Mouse (Mus musculus): ENCODE measurements around the gene B830017H08Rik.

Gene B830017H08Rik

GRCm38 (mm10) chr16:17809125-17809524, 23.8 kb upstream of the B830017H08Rik start:
- peak; percentile 90 for DNase-seq (ENCODE audit: extremely low read depth, insufficient read length, low spot score)

GRCm38 (mm10) chr16:17809711-17810110, 23.2 kb upstream of the B830017H08Rik start:
- DNase-seq (ENCODE audit: extremely low read depth, insufficient read length, low spot score), result peak; percentile 92

- no peak for DNase-seq (ENCODE audit: extremely low read depth, insufficient read length, low spot score)
Observed at GRCm38 (mm10) chr16:17812120-17812519, 20.8 kb upstream of the B830017H08Rik start.

GRCm38 (mm10) chr16:17813173-17813572, 19.7 kb upstream of the B830017H08Rik start:
- no peak for DNase-seq (ENCODE audit: extremely low read depth, insufficient read length, low spot score)

GRCm38 (mm10) chr16:17815411-17816402, 17.2 kb upstream of the B830017H08Rik start:
- peak; percentile 71 for DNase-seq (ENCODE audit: extremely low read depth, insufficient read length, low spot score)

GRCm38 (mm10) chr16:17816528-17816927, 16.4 kb upstream of the B830017H08Rik start:
- DNase-seq (ENCODE audit: extremely low read depth, insufficient read length, low spot score), result no peak

GRCm38 (mm10) chr16:17826500-17826899, 6.4 kb upstream of the B830017H08Rik start:
- DNase-seq (ENCODE audit: extremely low read depth, insufficient read length, low spot score), result no peak

GRCm38 (mm10) chr16:17828229-17828628, 4.7 kb upstream of the B830017H08Rik start:
- no peak for DNase-seq (ENCODE audit: extremely low read depth, insufficient read length, low spot score)

GRCm38 (mm10) chr16:17828867-17829266, 4.1 kb upstream of the B830017H08Rik start:
- DNase-seq (ENCODE audit: extremely low read depth, insufficient read length, low spot score), result no peak

GRCm38 (mm10) chr16:17830385-17831178, 2.3 kb upstream of the B830017H08Rik start:
- DNase-seq (ENCODE audit: extremely low read depth, insufficient read length, low spot score), result no peak

GRCm38 (mm10) chr16:17831781-17832180, 1.1 kb upstream of the B830017H08Rik start:
- DNase-seq (ENCODE audit: extremely low read depth, insufficient read length, low spot score), result no peak

- DNase-seq (ENCODE audit: extremely low read depth, insufficient read length, low spot score), result no peak
Observed at GRCm38 (mm10) chr16:17833321-17833680, 380 bp downstream of the B830017H08Rik start.

GRCm38 (mm10) chr16:17833681-17834399, 919 bp downstream of the B830017H08Rik start:
- DNase-seq (ENCODE audit: extremely low read depth, insufficient read length, low spot score), result no peak

GRCm38 (mm10) chr16:17834543-17834942, 1.6 kb downstream of the B830017H08Rik start:
- DNase-seq (ENCODE audit: extremely low read depth, insufficient read length, low spot score), result no peak

- no peak for DNase-seq (ENCODE audit: extremely low read depth, insufficient read length, low spot score)
Observed at GRCm38 (mm10) chr16:17835481-17835880, 2.6 kb downstream of the B830017H08Rik start.

- DNase-seq (ENCODE audit: extremely low read depth, insufficient read length, low spot score), result no peak
Observed at GRCm38 (mm10) chr16:17838051-17838450, 5.1 kb downstream of the B830017H08Rik start, which contains the start of gene Car15. Car15 (minus strand) TSS chr16:17838364.

- DNase-seq (ENCODE audit: extremely low read depth, insufficient read length, low spot score), result no peak
Observed at GRCm38 (mm10) chr16:17839976-17840375, 7.1 kb downstream of the B830017H08Rik start.

GRCm38 (mm10) chr16:17842437-17842836, 9.5 kb downstream of the B830017H08Rik start:
- no peak for DNase-seq (ENCODE audit: extremely low read depth, insufficient read length, low spot score)

- DNase-seq (ENCODE audit: extremely low read depth, insufficient read length, low spot score), result no peak
Observed at GRCm38 (mm10) chr16:17843701-17844365, 10.9 kb downstream of the B830017H08Rik start.

GRCm38 (mm10) chr16:17848431-17848830, 15.5 kb downstream of the B830017H08Rik start:
- no peak for DNase-seq (ENCODE audit: extremely low read depth, insufficient read length, low spot score)

Measured in 3134 (cell line).